Mouse (Mus musculus) brain, embryonic 14.5 days (tissue): ENCODE data around the gene Med17.

Experiments used
- CTCF ChIP-seq: fragments of 200-500 bp; IDR thresholded peaks from 2 replicates; pipeline ENCODE4 v1.5.1; 2012; ENCODE audit warnings: inconsistent platforms, mild to moderate bottlenecking, moderate library complexity, borderline replicate concordance; ENCODE audit not compliant: insufficient read depth, insufficient read length; ENCODE audit errors: extremely low read depth
- POLR2A ChIP-seq: fragments of 200-500 bp; IDR thresholded peaks from 2 replicates; pipeline ENCODE4 v1.6.1; 2012; ENCODE audit warnings: mild to moderate bottlenecking, inconsistent platforms, borderline replicate concordance; ENCODE audit not compliant: poor library complexity, insufficient read depth, insufficient read length, severe bottlenecking; ENCODE audit errors: extremely low read depth

DNA sequence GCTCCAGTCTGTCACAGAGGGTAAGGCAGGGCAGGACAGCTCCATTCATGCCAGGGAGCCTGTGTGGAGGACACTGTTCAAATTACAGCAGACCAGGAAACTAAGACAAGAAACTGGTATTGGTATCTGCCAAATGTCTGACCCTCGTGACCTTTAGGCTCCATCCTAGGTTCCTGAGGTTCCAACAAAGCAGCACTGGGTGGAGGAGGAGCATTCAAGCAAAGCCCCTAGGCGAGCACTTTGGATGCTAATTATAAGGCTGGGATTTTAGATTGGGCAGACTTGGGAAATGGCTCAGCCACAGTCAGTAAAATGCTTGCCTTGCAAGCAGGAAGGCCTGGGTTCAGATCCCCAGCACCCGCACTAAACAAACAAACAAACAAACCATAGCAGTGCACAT is 43.7 kb downstream of the Med17 start:
- TF ChIP-seq CTCF (no peak), POLR2A (no peak)
